Mouse (Mus musculus): ENCODE data around the gene Dlat.
"Not testable (repeated sequence)": the region's sequence is repeated elsewhere in the genome, so short reads cannot be mapped to it uniquely, and the experiment has no call there.

Gene Dlat

DNA sequence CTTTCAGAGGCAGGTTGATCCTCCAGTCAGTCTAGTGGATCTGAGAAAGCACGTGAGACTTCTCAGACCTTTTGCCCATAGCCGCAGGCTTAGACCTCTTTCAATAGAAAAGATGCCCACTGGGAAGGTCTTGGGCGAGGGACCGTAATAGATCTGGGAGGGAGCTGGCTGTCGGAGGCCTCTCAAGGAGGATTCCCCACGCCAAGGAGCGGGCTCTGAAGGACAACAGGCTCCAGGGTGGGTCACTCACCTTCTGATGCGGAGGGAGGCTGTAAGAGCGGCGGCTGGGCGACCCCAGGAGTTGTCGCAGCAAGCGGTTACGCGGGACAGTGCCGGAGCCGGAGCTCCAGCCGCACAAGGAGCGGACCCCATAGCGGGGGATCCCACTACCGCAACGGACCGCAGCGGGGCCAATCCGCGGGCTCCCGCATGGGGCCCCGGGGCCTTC lies 615 bp downstream of the Dlat start:
- peak; percentile 35 for DNase-seq

DNA sequence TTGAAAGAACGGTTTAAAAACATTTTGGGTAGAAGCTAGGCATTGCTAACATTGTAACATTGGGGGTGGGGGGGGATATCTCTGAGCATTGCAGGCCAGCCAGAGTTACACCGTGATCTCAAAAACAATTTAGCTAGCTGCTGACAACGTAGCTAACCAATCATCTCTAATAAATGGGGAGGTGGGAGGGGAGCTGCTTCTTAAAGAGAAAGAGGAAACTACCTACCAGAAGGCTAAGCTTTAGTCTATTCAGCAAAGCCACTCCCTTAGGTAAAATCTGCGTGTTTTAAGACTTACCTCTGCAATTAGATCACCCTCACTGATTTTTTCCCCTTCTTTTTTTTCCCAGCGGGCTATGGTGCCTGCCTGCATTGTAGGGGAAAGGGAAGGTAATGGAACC lies 1.2 kb downstream of the Dlat start:
- DNase-seq, result no peak

DNA sequence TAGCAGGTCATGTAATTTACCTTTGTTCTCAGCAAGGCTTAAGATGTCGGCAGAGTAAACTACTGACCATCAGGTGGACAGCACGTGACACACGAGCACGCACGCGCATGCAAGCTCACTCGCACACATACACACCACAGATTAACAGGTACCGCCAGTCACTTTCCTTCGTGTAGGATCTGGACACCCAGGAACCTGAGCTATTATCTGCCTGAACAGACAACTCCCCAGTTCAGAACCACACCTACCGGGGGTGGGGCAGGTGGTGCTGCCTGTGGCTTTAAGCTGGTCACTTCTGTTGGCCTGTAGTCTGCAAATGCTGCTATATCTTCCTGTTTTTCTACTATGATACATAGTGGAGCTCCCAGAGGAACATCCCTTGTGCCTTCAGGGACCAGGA lies 9.1 kb downstream of the Dlat start:
- no peak for DNase-seq

DNA sequence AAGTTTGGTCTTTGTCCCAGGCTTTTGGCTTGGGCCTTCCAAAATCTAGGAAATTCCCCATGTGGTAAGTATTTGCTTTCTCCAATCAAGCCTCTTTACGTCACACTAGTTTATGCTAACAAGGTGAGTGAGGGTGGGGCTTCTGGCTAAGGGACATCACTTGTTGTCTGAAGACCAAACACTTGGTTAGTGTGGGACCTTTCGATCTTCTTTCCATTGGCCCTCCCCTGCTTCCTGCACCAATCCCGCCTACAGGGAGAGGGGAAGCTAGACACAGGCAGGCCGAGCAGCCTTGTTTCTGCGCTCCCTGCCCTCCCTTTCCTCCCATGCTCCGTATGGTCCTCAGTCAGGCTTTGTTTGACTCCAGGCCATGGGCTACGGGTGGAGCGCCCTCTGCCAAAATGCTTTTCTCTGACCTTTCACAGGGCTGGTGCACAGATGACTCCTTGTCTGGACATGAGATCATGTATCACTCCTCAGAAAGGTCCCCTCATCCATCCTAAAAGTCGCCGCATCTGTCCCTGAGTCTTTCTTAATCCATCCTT lies 12.7 kb downstream of the Dlat start:
- DNase-seq, result no peak

DNA sequence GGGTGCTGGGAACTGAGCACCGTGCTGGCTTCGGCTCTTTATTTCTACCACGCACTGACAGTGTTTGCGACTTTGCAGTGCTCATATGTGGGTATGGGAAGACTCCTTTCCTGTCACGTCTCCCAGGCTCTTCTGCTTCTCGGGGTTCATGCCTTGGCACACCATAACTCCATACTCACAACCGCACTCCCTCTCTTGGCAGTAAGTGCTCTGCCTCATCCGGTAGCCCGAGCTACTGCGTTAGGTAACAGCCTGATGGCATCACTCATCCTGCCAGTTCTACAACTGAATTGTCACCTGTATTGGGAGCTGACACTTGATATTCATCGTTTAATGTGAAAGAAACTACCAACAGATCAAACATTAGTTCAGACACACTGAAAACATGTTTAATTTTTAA lies 25.3 kb downstream of the Dlat start:
- DNase-seq, result no peak

DNA sequence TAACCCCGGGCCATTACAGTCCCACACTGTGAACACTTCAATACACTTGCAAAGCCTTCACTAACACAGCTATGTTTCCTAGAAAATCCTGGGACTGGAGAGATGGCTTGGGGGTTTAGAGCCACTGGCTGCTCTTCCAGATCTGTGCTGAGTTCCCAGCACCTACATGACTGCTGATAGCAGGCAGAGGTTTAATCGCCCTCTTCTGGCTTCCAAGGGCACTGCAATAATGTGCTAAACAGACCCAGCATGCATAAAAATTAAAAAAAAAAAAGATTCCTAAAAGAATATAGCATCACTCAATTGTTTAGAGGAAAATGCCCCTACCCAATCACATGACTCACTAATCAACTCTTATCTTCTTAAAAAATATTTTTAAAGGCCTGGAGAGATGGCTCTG lies 26.5 kb downstream of the Dlat start:
- no peak for DNase-seq

DNA sequence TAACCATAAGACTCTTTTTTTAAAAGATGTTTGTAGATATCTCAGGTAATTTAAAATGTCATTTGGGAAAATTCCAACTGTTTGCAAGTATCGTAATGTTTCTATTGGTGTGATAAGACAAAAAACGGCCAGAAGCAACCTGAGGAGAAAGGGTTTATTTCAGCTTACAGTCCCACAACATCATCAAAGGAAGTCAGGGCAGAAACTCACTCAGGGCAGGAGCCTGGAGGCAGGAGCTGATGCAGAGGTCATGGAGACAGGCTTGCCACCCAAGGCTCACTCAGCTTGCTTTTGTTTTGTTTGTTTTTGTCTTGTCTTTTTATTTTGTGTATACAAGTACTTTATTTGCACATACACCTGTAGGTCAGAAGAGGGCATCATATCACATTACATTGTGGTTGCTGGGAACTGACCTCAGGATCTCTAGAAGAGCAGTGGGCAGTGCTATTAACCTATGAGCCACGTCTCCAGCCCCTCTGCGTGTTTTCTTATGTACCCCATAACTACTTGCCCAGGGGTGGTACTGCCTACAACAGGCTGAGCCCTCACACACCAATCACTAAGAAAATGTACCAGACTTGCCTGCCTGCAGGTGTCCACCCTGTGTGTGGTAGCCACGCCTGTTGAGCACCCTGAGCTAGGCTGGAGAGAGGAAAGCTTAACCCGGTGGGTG lies 27.4 kb downstream of the Dlat start:
- no peak for DNase-seq

DNA sequence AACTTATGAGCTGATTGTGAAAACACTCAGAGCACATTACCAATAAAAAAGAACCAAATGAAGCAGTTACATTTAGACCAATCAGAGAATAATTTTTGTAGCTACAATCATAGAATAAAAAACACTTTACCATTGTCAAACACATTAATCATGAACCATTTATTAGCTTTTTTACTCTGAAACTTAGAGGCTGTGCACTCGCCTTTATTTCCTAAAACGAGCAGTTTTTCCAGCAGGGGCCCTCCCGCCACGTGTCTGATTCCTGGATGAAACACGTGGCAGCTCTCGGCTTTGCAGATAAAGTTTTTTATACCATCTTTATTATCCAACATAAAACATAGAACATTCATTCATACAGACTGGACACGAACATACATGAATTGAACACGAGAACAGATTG lies 28.7 kb downstream of the Dlat start:
- DNase-seq, result not testable (repeated sequence)

DNA sequence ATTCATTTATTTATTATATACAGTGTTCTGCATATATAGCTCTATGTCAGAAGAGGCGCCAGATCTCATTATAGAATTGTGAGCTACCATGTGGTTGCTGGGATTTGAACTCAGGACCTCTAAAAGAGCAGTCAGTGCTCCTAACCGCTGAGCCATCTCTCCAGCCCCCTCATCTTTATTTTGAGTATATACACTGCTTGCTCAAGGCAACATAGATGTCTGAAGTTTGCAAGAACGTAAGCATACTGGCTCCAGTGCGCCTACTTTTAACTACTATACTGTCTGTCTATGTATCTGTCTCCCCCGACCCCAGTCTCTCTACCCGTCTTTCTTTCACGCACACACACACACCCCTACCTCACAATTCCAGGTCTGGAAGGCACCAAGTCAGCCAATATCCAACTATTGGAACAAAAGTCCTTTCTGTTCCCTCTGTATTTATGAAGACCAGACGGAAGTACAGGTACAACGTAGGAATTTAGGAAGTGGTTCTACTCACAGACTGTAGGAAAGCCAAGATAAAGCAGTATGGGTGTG lies 41.7 kb downstream of the Dlat start:
- DNase-seq, result no peak

DNA sequence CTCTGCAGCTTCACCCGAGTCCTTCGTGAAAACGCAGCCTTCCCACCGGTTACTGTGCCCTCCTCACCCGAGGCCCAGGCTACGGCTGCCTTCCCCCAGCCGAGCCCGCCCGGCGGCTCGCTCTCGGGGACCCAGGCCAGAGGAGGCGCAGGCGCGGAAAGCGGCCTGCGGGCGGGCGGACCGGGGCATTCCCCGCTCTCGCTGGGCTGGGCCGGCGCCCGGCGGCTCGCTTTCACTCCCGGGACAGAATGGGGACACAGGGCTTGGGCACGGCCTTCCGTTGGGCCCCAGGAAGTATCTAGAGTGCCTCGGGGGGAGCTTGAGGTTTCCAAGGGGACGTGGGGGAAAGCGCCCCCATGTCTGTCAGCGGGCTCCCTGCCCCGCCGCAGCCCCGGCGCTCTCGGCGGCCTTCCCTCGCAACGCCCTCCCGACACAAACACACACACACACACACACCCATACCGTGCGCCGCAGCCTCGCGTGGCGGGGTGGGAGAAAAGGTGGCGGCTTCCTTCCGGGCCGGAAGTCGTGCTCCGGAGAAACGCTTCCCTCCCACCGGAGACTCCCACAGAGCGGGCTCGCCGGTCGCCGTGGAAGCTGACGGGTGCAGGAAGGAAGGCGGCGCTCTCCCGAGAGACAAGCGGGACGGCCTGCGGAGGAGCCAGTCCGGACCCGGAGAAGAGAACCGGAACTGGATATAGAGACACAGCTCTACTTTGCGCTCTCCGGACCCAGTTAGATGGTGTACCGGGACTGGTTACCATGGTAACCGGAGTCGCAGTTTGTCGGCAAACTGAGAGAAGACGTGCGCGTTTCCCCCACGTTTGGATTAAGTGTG lies 42.6 kb downstream of the Dlat start, which contains the start of the genes Pih1d2 and Nkapd1:
Pih1d2 (plus strand) TSS at position 556 of the 838 bp plus-strand sequence.
Nkapd1 (minus strand) TSS at position 699 of the 838 bp plus-strand sequence.
- DNase-seq, result peak; percentile 94

DNA sequence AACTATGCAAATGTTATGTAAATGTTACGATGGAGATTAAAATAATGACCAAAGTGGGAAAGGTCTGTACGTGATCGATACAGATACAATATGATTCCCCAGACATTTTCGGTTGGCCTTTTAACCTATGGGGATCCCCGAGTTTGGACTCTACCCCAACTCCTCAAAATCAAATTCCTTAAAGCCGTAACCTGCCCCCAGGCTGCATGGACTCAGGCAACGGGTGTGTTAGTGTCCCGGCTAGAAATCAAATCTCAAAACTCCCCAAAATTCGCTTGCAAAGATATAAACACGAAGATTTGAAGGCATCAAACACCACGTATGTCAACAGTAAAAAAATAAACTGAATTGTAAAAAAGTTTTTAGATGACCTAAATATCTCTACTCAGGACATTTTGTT lies 43.4 kb downstream of the Dlat start:
- DNase-seq, result no peak

DNA sequence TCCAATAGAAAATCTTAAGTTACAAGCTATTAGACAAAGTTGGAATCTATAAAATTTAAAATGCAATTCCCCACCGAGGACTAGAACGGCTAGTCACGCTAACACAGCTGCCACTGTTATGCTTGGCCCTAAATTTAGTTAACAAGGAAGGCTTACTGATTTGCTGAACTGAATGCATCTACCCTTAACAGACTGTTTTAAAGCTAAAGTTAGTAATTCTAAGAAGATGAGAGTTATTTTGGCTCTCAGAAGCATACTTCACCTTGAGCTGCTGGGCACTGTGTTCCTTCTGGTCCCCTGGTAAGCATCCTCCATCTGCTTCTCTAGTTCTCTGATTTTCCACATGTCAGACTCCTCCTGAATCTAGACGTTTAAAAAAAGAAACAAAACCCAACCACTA lies 47.5 kb downstream of the Dlat start:
- DNase-seq, result no peak

DNA sequence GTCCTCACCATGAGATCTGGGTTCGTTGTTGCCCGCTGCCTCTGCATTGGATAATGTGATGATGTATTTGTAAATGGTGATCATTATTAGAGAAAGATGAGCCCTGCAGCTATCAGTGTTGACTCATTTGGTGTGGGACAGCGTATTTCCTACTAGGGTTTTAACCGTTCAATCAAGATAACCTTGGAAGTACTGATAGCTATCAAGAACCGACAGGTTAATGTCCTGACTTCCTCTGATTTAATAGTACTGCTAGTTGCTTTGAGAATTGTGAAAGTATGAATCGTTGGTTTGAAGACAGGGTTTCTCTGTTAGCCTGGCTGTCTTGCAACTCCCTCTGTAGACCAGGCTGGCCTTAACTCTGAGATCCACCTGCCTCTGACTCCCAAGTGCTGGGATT lies 55.2 kb downstream of the Dlat start:
- DNase-seq, result no peak

DNA sequence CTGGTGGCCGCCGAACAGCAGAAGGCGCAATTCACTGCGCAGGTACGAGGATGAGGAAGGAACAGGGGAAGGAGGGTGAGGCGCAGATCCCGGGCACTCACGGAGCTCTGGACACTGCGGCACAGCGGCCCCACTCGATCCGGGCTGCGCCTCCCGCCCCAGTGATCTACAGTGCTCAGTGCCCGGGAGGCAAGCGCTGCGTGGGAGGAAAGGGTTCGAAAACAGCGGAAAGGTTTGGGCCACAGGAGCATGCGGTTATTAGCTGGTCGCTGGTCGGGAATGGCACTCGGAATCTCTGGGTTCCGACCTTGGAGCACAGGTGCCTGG lies 55.6 kb downstream of the Dlat start:
- DNase-seq, result no peak

DNA sequence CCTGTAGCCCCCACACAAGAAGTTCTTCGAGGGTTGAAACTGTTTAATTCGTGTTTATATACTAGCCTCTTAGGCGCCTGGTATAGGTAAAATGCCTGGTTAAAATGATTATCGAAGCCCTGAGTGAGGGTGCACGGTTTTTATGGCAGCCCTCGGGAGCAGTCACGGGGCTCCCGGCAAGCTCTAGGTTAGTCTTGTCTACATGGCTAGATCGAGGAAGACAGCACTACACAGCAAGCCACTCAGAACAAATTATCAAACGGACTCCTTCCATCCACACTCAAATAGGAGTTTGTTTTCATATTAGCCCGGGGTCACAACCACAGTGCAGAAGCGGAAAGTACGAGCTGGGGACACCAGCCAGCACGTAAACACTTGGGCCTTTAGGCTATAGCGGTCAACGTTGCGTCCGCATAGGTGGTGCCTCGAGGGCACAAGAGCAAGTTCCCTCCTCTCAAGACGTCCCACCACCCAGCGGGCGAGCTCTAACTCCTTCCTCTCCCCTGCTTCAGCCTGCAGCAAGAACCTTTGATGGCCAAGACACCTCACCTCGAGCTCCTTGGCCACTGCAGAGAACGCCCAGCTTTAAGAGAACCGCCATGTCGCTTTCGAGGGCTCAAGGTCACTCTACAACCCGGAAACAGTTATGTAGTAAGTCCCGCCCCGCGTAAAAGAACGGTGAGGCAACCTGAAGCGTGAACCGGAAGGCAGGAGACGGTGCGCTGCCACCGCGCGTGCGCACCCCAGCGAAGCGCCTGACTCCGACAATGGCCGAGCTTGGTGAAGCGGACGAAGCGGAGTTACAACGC lies 56.2 kb downstream of the Dlat start, which contains the start of the genes Sdhd and Timm8b:
Sdhd (minus strand) TSS at position 624 of the 809 bp plus-strand sequence.
Timm8b (plus strand) TSS at position 722 of the 809 bp plus-strand sequence.
- peak; percentile 98 for DNase-seq

DNA sequence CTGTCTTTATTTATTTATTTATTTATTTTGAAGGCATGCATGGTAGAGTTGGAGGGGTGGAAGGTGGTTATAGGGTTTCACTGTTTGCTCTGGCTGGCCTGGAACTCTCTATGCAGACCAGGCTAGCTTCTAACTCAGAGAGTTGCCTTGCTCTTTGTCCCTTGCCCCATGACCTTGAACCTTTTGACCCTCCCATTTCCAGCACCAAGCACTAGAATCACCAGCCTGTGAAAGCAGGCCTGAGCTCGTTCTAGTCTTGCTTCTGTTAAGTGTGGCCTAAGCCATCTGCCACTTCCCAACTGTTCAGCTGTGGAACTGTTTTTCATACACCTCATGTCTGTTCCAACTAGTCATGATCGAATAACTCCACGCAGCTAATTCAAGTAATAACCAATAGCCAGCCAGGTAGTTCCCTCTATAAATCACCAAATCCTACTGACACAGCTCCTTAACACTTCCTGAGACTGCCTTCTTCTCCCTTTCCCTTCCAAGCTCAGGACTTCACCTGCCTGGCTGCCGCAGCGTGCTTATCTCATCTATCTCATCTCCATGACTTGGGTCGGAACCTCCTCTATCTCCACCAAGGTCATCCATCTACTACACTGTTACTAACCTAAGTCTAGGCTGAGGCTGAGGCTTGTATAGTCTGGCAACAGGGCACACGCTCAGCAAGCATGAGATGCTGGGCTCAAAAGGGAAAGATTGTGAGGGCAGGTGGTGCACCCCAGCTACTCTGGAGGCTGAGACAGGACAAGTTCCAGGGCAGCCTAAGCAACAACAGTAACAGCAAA lies 57.3 kb downstream of the Dlat start:
- DNase-seq, result peak; percentile 36

DNA sequence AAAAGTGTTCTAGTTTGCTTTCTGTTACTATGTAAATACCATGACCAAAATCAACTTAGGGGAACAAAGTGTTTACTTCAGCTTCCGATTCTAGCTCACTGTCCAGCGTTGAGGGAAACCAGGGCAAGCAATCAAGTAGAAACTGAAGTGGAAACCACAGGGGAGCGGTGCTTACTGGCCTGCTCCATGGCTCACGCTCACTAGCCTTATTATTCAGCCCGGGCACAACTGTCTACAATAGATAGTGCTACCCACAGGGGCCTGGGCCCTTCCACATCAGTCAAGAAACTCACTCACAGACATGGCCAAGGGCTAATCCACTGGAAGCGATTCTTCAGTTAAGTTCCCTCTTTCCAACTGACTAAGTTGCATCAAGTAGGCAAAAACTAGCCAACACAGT lies 58.0 kb downstream of the Dlat start:
- DNase-seq, result no peak

DNA sequence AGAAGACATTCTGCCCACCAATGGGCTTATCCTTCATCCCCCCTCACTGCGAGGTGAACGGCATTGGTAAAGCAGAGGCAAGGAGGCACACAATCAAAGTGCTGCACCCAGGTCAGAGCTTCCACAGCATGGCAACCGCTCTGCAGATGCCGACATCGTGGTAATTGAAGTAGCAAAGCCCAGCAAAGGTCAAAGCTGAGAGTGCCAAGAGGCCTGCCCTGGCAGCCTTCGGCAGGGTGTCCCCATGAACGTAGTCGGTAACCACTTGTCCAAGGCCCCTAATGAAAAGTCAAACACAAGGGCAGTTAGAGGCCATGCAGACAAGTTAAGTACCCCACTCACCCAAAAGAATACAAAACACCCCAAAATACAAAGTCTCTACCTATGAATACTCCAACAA lies 62.6 kb downstream of the Dlat start:
- DNase-seq, result no peak

DNA sequence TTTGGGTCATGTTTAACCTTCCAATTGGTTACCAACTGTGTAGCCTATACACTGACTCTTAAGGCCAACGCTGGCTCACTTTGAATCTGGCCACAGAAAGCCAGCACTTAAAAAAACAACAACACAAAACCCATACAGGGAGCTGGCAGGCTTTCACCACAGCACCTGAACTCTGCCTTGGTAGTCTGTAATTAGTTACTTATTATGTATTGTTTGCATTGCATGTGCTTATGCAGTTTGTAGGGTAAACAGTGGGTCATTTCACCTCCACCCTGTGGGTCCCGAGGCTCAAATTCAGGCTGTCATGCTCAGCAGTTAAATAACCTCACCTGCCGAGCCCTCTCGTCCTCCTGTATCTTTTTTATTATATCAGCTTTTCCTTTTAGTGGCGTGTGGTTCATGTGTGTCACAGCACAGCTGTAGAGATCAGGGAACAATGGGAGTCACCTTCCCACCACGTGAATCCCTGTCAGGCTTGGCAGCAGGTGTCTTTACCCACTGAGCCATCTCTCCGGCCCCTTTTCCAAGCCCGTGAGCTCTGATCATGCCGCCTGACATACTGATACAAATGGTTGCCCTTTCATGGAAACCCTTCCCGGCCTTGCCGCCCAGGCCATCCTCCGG lies 64.7 kb downstream of the Dlat start:
- DNase-seq, result peak; percentile 61

DNA sequence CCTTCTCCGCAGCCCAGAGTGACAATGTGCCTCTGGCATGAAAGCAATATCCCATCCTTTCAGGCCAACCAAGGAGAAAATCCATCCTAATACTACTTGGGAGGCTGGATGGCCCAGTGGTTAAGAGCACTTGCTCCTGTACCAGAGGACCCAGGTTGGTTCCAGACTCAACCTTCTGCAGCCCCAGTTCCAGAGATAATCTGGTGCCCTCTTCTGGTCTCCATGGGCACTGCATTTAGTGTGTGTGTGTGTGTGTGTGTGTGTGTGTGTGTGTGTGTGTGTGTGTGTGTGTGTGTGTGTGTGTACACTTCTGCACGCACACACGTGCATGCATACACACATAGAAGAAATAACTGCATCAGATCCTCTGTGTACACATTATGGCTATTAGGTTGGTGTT lies 66.0 kb downstream of the Dlat start:
- peak; percentile 40 for DNase-seq

DNA sequence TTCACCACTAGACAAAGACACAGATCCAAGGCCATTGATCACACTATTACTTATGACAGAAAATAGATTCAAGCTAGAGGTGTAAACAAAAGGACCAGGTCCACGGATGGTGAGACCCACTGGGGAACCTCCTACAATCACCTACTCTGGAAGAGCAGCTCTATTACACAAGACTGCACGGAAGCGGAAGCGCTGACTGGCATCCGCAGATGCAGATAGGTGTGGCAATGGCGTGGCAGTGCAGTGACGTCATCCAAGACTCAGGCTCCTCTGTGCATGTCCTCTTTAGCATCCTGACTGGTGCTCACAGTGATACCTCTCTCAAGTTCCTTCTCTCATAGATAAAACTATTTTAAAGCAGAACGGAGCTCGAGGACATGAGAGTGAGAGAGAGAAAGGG lies 66.6 kb downstream of the Dlat start:
- DNase-seq, result no peak
